Mouse (Mus musculus): ENCODE results near the gene Igf2bp3. TPM values are rescaled to one million over a fixed set of nuclear protein-coding genes. Genes with fewer than 3 reads are reported as not detected.
A peak's percentile ranks its signal among the peaks of the same experiment; 100 is the strongest.

The Igf2bp3 gene
- polyA plus RNA-seq, 1 experiment from 2014 or later: 149 TPM

GRCm38 (mm10) chr6:49094968-49095367 is 119.8 kb downstream of the Igf2bp3 start:
- no peaks in the 10 kb centered on the region for H3K27me3 ChIP-seq (ENCODE audit: control insufficient read depth, insufficient read depth, low read length)
- WGBS: 90% methylated on average over 10 of the region's 10 CpGs
- H3K4me1 ChIP-seq (ENCODE audit: control insufficient read depth, insufficient read depth, low read length): no peaks in the 10 kb centered on the region
- H3K27ac ChIP-seq (replicated peaks; ENCODE audit: low read depth, low read length): no peak overlapping the region
- H3K9me3 ChIP-seq (replicated peaks; ENCODE audit: control insufficient read depth, low read length): no peaks in the 10 kb centered on the region
- no peak overlapping the region for H3K4me3 ChIP-seq (ENCODE audit: low read depth, low read length)
- ATAC-seq (replicated peaks; ENCODE audit: insufficient number of reproducible peaks, low FRiP score, low TSS enrichment, low read depth) (no peak), DNase-seq (ENCODE audit: low spot score) (no peak)
- H3K36me3 ChIP-seq (replicated peaks; ENCODE audit: control insufficient read depth, insufficient read depth, low read depth, low read length): peaks cover 7% of the 10 kb centered on the region
- no peak overlapping the region for H3K9ac ChIP-seq (replicated peaks; ENCODE audit: low read length)
- no peak overlapping the region for H3K4me2 ChIP-seq (ENCODE audit: low read depth, low read length)

DNA sequence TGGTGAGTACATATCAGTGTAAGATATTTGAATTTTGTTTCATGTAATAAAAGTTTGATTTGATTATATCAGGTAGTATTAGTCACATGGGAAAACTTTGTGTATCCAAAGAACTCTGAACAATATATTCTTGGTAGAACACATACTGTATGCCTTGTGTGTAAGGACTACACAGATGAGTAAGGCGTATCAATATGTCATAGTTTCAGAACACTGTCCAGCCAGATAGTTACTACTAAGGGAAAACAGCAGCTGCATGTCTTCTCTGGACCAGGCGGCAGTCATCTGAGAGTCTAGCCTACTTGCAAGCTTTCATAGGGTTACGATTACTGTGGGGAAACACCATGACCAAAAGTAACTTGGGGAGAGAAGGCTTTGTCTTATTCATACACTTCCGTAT is 131.7 kb downstream of the Igf2bp3 start:
- Histone ChIP-seq H3K9ac (replicated peaks; ENCODE audit: low read length) (no peak overlapping the region), H3K9me3 (replicated peaks; ENCODE audit: control insufficient read depth, low read length) (no peaks in the 10 kb centered on the region), H3K4me3 (ENCODE audit: low read depth, low read length) (no peak overlapping the region), H3K4me2 (ENCODE audit: low read depth, low read length) (no peak overlapping the region), H3K27me3 (ENCODE audit: control insufficient read depth, insufficient read depth, low read length) (no peaks in the 10 kb centered on the region), H3K36me3 (replicated peaks; ENCODE audit: control insufficient read depth, insufficient read depth, low read depth, low read length) (no peaks in the 10 kb centered on the region; the same call in none of the 2 replicates), H3K27ac (replicated peaks; ENCODE audit: low read depth, low read length) (no peak overlapping the region), H3K4me1 (ENCODE audit: control insufficient read depth, insufficient read depth, low read length) (no peaks in the 10 kb centered on the region)
- DNase-seq (ENCODE audit: low spot score): no peak
- WGBS: 91% methylated on average over 4 of the region's 4 CpGs
- no peak for ATAC-seq (replicated peaks; ENCODE audit: insufficient number of reproducible peaks, low FRiP score, low TSS enrichment, low read depth)

GRCm38 (mm10) chr6:49079313-49079712 is 135.4 kb downstream of the Igf2bp3 start:
- ATAC-seq (replicated peaks; ENCODE audit: insufficient number of reproducible peaks, low FRiP score, low TSS enrichment, low read depth): no peak
- no peak overlapping the region for H3K27ac ChIP-seq (replicated peaks; ENCODE audit: low read depth, low read length)
- no peaks in the 10 kb centered on the region for H3K27me3 ChIP-seq (ENCODE audit: control insufficient read depth, insufficient read depth, low read length)
- H3K4me2 ChIP-seq (ENCODE audit: low read depth, low read length): no peak overlapping the region
- no peaks in the 10 kb centered on the region for H3K4me1 ChIP-seq (ENCODE audit: control insufficient read depth, insufficient read depth, low read length)
- 92% methylated on average over 1 of the region's 1 CpGs for WGBS
- H3K4me3 ChIP-seq (ENCODE audit: low read depth, low read length): no peak overlapping the region
- H3K36me3 ChIP-seq (replicated peaks; ENCODE audit: control insufficient read depth, insufficient read depth, low read depth, low read length): no peaks in the 10 kb centered on the region; the same call in 1 of the 2 replicates
- H3K9me3 ChIP-seq (replicated peaks; ENCODE audit: control insufficient read depth, low read length): no peaks in the 10 kb centered on the region
- DNase-seq (ENCODE audit: low spot score): no peak
- no peak overlapping the region for H3K9ac ChIP-seq (replicated peaks; ENCODE audit: low read length)

DNA sequence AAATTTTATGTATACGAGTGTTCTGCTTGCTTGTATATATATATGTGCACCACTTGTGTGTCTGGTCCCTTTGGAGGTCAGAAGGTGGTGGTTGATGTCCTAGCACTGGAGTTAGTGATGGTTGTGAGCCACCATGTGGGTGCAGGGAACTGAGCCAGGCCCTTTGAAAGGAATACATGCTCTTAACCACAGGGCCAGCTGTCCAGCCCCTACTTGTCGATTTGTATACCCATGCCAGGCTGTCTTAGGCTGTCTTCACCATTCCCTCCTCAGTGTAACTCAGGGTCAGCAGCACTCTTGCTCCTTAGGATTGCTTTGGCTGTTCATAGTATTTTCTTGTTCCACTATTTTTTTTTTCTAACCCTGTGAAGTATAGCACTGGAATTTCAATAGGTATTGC is 136.9 kb downstream of the Igf2bp3 start:
- ATAC-seq (replicated peaks; ENCODE audit: insufficient number of reproducible peaks, low FRiP score, low TSS enrichment, low read depth): no peak
- H3K4me2 ChIP-seq (ENCODE audit: low read depth, low read length): no peak overlapping the region
- H3K27ac ChIP-seq (replicated peaks; ENCODE audit: low read depth, low read length): no peak overlapping the region
- H3K27me3 ChIP-seq (ENCODE audit: control insufficient read depth, insufficient read depth, low read length): no peaks in the 10 kb centered on the region
- no peak overlapping the region for H3K9ac ChIP-seq (replicated peaks; ENCODE audit: low read length)
- no peak overlapping the region for H3K4me3 ChIP-seq (ENCODE audit: low read depth, low read length)
- WGBS: 89% methylated on average over 2 of the region's 2 CpGs
- H3K4me1 ChIP-seq (ENCODE audit: control insufficient read depth, insufficient read depth, low read length): no peaks in the 10 kb centered on the region
- H3K9me3 ChIP-seq (replicated peaks; ENCODE audit: control insufficient read depth, low read length): no peaks in the 10 kb centered on the region
- no peaks in the 10 kb centered on the region for H3K36me3 ChIP-seq (replicated peaks; ENCODE audit: control insufficient read depth, insufficient read depth, low read depth, low read length)
- no peak for DNase-seq (ENCODE audit: low spot score)

DNA sequence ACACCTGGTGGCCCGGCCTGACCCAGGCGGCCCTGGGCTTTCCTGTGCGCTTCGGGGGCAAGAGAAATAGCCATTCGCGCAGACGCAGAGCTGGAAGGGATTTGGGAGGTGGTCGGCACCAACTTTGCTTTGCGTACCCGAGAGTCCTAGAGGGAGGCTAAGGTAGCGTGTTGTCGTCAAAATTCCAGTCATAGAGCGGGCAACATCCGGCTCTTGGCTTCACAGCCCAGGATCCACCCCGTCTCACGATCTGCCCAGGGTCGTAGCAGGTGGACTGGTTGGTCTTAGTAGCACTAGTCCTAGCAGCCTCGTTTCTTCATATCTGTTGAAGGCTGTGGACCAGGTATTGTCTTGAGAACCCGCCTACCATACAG is 140.7 kb downstream of the Igf2bp3 start:
- peak overlapping the region; percentile 75 for H3K4me2 ChIP-seq (ENCODE audit: low read depth, low read length)
- no peaks in the 10 kb centered on the region for H3K9me3 ChIP-seq (replicated peaks; ENCODE audit: control insufficient read depth, low read length)
- ATAC-seq (replicated peaks; ENCODE audit: insufficient number of reproducible peaks, low FRiP score, low TSS enrichment, low read depth) (peak; percentile 63), DNase-seq (ENCODE audit: low spot score) (peak; percentile 43)
- no peaks in the 10 kb centered on the region for H3K4me1 ChIP-seq (ENCODE audit: control insufficient read depth, insufficient read depth, low read length)
- H3K4me3 ChIP-seq (ENCODE audit: low read depth, low read length): peak overlapping the region; percentile 97
- H3K9ac ChIP-seq (replicated peaks; ENCODE audit: low read length): peak overlapping the region; percentile 95
- no peaks in the 10 kb centered on the region for H3K27me3 ChIP-seq (ENCODE audit: control insufficient read depth, insufficient read depth, low read length)
- H3K27ac ChIP-seq (replicated peaks; ENCODE audit: low read depth, low read length): peak overlapping the region; percentile 71
- H3K36me3 ChIP-seq (replicated peaks; ENCODE audit: control insufficient read depth, insufficient read depth, low read depth, low read length): no peaks in the 10 kb centered on the region
- whole genome bisulfite sequencing: under 1% methylated on average over 19 of the region's 19 CpGs

DNA sequence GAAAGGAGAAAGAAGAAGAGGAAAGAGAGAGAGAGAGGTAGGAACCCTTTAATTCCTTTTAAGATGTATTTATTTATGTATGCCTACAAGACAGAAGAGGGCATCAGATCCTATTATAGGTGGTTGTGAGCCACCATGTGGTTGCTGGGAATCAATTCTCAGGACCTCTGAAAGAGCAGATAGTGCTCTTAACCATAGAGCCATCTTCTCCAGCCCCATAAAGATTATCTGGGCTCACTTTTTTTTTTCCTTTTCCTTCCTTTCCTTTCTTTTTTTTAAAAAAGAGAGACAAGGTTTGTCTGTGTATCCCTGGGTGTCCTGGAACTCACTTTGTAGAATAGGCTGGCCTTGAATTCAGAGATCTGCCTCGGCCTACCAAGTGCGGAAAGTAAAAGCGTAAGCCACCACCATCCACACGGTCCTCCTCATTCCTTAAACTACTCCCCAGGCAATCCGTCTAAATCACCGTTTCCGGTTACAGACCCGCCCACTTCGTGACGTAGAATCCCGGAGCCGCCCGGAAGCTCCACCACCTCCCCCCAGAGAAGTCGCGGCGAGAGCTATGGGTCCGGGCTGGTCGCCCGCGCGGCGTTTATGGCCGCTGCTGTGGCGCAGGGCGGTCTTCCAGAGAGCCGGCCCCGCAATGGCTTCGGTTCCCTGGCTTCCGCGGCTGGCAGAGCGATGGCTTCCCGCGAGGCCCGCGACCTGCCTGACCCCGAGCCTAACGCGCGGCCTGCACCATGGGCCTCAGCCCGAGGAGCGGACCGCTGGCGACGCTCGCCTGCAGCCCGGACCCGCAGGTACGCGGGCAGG is 141.2 kb downstream of the Igf2bp3 start, which contains the start of gene Malsu1:
Malsu1 (plus strand) TSS at position 492 of the 813 bp plus-strand sequence.
- peak; percentile 96 for DNase-seq (ENCODE audit: low spot score)
- WGBS: under 1% methylated on average over 49 of the region's 49 CpGs

DNA sequence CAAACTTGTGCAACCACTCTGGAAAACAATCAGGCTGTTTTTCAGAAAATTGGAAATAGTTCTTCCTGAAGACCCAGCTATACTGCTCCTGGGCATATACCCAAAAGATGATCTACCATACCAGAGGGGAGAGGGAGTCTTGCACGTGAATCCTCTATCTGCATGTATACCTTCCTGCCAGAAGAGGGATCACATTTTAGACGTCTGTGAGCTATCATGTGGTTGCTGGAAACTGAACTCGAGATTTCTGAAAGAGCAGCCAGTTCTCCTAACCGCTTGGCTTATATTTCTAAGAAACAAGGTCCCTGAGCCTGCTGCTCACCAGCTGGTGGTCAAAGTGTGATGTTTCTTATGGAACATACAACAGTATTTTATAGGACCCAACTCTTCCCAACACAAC is 146.4 kb downstream of the Igf2bp3 start:
- Histone ChIP-seq H3K4me2 (ENCODE audit: low read depth, low read length) (no peak overlapping the region), H3K27ac (replicated peaks; ENCODE audit: low read depth, low read length) (no peak overlapping the region), H3K9ac (replicated peaks; ENCODE audit: low read length) (no peak overlapping the region), H3K4me3 (ENCODE audit: low read depth, low read length) (no peak overlapping the region), H3K4me1 (ENCODE audit: control insufficient read depth, insufficient read depth, low read length) (no peaks in the 10 kb centered on the region), H3K36me3 (replicated peaks; ENCODE audit: control insufficient read depth, insufficient read depth, low read depth, low read length) (no peaks in the 10 kb centered on the region), H3K9me3 (replicated peaks; ENCODE audit: control insufficient read depth, low read length) (no peaks in the 10 kb centered on the region), H3K27me3 (ENCODE audit: control insufficient read depth, insufficient read depth, low read length) (no peaks in the 10 kb centered on the region)
- ATAC-seq (replicated peaks; ENCODE audit: insufficient number of reproducible peaks, low FRiP score, low TSS enrichment, low read depth) (no peak), DNase-seq (ENCODE audit: low spot score) (no peak)
- 54% methylated on average over 3 of the region's 4 CpGs for WGBS

More for the DNA sequence above, 141.2 kb downstream of the Igf2bp3 start, which contains the start of gene Malsu1:
- Histone ChIP-seq H3K9ac (replicated peaks; ENCODE audit: low read length) (peak within 1 kb of the TSS; percentile 95), H3K9me3 (replicated peaks; ENCODE audit: control insufficient read depth, low read length) (no peaks in the 10 kb centered on the region), H3K27ac (replicated peaks; ENCODE audit: low read depth, low read length) (peak within 1 kb of the TSS; percentile 71), H3K36me3 (replicated peaks; ENCODE audit: control insufficient read depth, insufficient read depth, low read depth, low read length) (no peaks in the 10 kb centered on the region), H3K4me1 (ENCODE audit: control insufficient read depth, insufficient read depth, low read length) (no peaks in the 10 kb centered on the region), H3K27me3 (ENCODE audit: control insufficient read depth, insufficient read depth, low read length) (no peaks in the 10 kb centered on the region), H3K4me2 (ENCODE audit: low read depth, low read length) (peak within 1 kb of the TSS; percentile 75), H3K4me3 (ENCODE audit: low read depth, low read length) (peak within 1 kb of the TSS; percentile 97)
- peak; percentile 94 for ATAC-seq (replicated peaks; ENCODE audit: insufficient number of reproducible peaks, low FRiP score, low TSS enrichment, low read depth)
